Mouse (Mus musculus) thymus, postnatal 0 days (tissue): ENCODE measurements around the gene Paqr6. TPM values are rescaled to one million over a fixed set of nuclear protein-coding genes. Genes with fewer than 3 reads are reported as not detected.
"Not testable (repeated sequence)": the region's sequence is repeated elsewhere in the genome, so short reads cannot be mapped to it uniquely, and the experiment has no call there.

Experiments
- DNase-seq: peaks from one replicate; pipeline ENCODE4 v3.0.0-alpha.2; 2015; ENCODE audit warnings: low spot score
- polyA plus RNA-seq: library from polyadenylated mRNA; unstranded; fragments of >200 nt; fragmentation: Nextera tagmentation; extraction: Ambion mirVana; gene quantifications from 2 replicates; pipeline ENCODE4 v1.2.1, GENCODE M21; 2015

The Paqr6 gene
- polyA plus RNA-seq, 1 experiment from 2014 or later, result 0.56 TPM

DNA sequence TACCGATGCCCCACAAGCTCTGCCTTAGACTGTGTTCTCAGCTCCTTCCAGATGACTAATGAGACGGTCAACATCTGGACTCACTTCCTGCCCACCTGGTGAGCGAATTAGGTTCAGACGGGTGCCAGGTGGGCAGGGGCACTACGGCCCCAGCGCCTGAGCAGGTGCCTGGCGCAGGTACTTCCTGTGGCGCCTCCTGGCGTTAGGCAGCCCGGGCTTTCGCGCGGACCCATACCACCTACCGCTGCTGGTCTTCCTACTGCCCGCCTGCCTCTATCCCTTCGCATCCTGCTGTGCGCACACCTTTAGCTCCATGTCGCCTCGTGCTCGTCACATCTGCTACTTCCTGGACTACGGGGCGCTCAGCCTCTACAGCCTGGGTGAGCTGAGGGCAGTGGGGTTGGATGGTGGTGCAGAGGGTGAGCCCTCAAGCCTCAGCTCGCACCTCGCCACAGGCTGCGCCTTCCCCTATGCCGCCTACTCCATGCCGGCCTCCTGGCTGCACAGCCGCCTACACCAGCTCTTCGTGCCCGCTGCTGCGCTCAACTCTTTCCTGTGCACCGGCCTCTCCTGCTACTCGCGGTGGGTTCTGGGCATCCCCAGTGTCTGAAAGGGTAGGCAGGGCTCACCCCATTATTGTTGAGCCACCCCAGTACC lies 1.4 kb downstream of the Paqr6 start:
- peak; percentile 22 for DNase-seq

GRCm38 (mm10) chr3:88366830-88367428 lies 2.5 kb downstream of the Paqr6 start:
- DNase-seq, result peak; percentile 78

GRCm38 (mm10) chr3:88367517-88367916 lies 3.1 kb downstream of the Paqr6 start:
- DNase-seq, result not testable (repeated sequence)

DNA sequence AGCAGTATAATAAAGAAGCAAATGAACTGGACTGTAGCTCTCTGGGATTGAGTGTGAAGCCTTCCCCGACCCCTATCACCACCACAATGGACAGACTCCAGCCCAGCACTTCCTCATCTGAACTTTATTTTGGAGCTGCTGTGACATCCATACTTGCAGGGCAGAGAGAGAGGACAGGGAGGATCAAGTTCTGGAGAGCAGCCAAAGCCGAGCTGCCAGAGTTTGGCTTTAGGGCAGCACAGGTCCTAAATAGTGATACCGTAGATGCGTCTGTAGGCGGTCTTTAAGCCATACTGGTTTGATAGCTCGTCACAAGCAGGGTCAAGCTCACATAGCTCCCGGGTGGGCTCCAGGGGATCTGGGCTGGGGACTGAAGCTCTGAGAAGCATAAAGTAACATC lies 4.1 kb downstream of the Paqr6 start:
- DNase-seq, result not testable (repeated sequence)

DNA sequence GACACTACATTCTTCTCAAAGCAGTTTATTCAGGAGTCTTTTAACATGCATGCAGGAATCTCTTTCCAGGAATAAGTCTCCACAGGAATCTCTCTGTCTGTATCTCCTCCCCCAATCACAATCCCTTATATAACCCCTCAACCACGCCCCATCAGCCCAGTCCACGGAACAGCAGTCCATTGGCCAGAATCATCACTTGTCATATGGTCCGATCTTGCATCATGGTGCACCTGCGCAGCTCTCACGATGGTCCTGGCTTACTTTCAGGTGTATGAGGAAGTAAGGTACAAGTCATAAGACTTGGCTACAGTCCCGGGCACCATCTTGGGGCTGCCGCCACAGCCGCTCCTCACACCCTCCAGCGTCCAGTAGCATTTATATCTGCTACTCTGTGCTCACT lies 8.3 kb downstream of the Paqr6 start, which contains the start of gene Bglap3:
Gene Bglap3, minus strand, starts transcription at position 101 of the 400 bp plus-strand sequence.
- not testable (repeated sequence) for DNase-seq

DNA sequence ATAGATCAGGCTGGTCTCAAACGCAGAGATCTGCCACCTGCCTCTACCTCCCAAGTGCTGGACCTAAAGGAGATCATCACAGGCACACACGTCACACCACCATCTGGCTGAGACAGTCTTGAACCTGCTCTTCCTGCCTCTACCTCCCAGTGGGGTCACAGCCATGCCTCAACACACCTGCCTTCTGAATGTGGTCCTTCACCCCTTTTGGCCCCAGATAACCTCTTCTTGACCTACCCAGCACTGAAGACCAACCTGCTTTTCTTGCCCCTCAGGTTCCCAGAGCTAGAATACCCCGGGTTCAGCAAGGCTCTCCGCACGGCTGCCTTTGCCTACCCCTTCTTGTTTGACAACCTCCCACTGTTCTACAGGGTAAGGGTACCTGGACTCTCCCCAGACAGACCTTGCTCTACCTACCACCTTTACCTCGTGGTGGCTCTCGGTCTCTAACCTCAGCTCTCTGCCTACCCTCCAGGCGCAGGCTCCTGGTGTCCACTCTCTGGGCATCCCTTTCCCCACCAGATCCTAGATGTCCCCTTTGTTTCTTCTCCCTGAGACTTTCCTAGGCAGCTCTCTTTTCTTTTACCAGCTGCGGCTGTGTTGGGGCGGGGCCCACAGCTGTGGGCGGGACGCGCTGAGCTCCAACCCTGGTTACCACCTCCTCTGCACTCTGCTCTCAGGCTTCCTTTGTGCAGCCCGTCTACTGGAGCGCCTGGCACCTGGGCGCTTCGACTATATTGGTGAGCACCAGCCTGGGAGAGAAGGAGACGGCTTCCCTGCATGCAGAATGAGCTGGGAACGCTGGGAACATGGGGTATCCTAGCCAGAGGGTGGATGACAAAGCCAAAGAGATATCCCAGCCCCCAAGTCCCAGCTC lies 11.6 kb downstream of the Paqr6 start:
- DNase-seq, result peak; percentile 84

- not testable (repeated sequence) for DNase-seq
These were observed 12.3 kb downstream of the Paqr6 start for GRCm38 (mm10) chr3:88376644-88377043.

GRCm38 (mm10) chr3:88378599-88378998 lies 14.2 kb downstream of the Paqr6 start, which contains the start of gene Bglap2:
Gene Bglap2 (minus strand): TSS chr3:88378699.
- DNase-seq, result not testable (repeated sequence)

- peak; percentile 92 for DNase-seq
These were observed 17.3 kb downstream of the Paqr6 start for GRCm38 (mm10) chr3:88381389-88382315.

DNA sequence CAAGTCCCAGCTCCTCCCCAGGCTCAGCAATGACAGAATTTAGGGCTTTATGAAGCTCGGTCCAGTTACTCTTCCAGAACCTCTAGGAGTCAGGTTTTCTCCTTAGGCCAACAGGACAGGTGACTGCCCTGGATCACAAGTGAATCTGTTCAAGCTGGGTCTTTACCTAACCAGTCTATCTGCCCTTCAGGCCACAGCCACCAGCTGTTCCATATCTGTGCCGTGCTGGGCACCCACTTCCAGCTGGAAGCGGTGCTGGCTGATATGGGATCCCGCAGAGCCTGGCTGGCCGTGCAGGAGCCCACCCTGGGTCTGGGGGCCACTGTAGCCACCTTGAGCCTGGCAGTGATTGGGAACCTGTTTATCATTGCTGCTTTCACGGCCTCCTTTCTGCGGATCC lies 18.0 kb downstream of the Paqr6 start:
- not testable (repeated sequence) for DNase-seq

DNA sequence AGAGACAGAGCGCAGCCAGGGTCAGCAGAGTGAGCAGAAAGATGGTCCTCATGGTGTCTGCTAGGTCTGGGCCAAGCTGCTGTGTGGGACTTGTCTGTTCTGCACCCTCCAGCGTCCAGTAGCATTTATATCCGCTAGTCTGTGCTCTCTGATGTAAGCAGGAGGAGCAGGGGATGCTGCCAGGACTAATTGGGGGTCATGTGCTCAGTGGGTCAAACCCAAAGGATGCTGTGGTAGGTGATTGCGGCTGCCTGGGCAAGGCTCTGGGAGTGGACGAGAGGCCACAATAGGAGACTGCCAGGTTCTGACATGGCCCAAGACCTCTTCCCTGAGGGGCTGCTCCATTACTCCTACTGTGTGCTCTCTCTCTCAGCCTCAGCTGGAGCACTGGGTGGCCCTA lies 20.0 kb downstream of the Paqr6 start, which contains the start of gene Bglap:
Gene Bglap, minus strand, starts transcription at position 101 of the 400 bp plus-strand sequence.
- no peak for DNase-seq

DNA sequence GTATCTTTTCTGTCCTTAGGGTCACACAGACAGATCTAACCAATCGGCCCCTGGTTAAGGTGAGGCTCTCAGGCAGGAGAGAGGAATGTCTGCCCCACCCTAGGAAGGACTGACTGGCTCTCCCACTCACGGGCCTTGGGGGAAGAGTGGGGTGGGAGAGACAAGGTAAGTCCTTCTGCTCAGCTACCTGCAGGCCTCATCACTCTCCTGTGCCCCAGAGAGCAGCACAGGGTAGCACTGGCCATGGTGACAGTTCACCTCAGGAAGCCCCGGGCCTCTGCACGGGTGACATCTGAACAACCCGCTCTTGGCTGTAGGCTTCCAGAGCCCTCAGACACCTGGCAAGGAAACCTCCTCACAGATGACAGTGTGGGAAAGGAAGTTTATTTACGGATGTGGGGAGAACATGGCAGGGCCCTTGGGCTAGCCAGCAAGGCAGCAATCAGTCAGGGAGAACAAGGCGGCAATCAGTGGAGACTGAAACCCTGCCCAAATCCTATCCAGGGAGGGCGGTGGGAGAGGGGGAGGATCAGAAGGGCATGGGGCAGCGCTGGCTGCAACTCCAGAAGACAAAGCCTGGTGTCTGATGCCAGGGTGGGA lies 29.5 kb downstream of the Paqr6 start:
- peak; percentile 19 for DNase-seq

DNA sequence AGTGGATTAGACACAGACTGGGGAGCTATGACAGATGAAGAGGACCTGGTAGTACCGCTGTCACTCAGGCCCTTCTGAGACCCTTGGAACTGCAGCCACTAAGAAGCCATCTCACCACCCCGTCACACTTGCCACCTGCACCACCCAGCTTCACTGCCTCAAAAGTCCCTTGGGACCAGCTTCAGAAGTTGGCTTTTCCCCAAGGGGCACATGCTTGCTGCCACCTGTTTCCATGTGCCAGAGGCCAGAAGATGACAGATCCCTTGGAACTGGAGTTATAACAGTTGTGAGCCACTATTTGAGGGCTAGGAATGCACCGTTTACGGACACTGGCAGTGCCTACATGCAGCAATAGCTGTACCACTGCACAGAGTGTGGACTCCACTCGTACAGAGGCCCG lies 30.9 kb downstream of the Paqr6 start:
- DNase-seq, result no peak

GRCm38 (mm10) chr3:88395742-88396141 lies 31.4 kb downstream of the Paqr6 start:
- no peak for DNase-seq

GRCm38 (mm10) chr3:88398666-88399065 lies 34.3 kb downstream of the Paqr6 start:
- no peak for DNase-seq

- DNase-seq, result no peak
These were observed 39.3 kb downstream of the Paqr6 start for GRCm38 (mm10) chr3:88403522-88404230.

GRCm38 (mm10) chr3:88407090-88407489 lies 42.7 kb downstream of the Paqr6 start:
- peak; percentile 88 for DNase-seq

- DNase-seq, result no peak
These were observed 43.1 kb downstream of the Paqr6 start for GRCm38 (mm10) chr3:88407529-88407928.

- DNase-seq, result no peak
These were observed 44.6 kb downstream of the Paqr6 start for GRCm38 (mm10) chr3:88408953-88409352.
